Mouse (Mus musculus): ENCODE data around the gene Vmn1r228. TPM values are rescaled to one million over a fixed set of nuclear protein-coding genes. Genes with fewer than 3 reads are reported as not detected.

Gene Vmn1r228
- polyA plus RNA-seq (2015; fragmentation: Nextera tagmentation; extraction: Ambion mirVana): not detected in 2 replicates

DNA sequence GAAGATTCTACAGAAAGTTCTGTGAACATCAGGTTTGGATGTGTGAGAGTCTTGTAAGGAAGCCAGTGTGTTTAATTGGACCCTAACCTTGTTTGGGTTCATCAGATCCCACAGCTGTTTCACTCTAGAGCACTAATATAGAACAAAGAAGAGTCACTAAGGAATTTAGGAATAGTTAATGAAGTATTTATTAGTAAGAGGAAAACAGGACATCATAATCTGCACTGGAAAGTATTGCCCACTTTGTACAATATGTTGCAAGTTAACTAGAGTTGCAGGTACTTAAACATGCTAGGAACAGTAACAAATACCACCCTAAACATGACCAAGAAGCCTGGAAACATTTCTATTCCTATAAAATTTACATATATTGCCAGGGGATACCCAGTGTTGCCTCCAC is at the start of gene Vmn1r228:
TSS of gene Vmn1r228 (minus strand) at position 101 of the 400 bp plus-strand sequence.
- Histone ChIP-seq H3K9me3 (ENCODE audit: low read length) (peaks cover 8% of the 10 kb centered on the region; the same call in 1 of the 2 replicates), H3K4me2 (replicated peaks; ENCODE audit: low read depth, low read length) (no peak within 1 kb of the TSS), H3K4me1 (ENCODE audit: insufficient read depth, low read length) (no peaks in the 10 kb centered on the region), H3K36me3 (ENCODE audit: insufficient read depth, low read length) (no peaks in the 10 kb centered on the region), H3K4me3 (ENCODE audit: low read length) (no peak within 1 kb of the TSS), H3K27me3 (ENCODE audit: insufficient read depth, low read length) (no peaks in the 10 kb centered on the region), H3K27ac (ENCODE audit: low read length) (no peak within 1 kb of the TSS), H3K9ac (replicated peaks; ENCODE audit: low read length) (no peak within 1 kb of the TSS)
- ATAC-seq (ENCODE audit: low FRiP score, low TSS enrichment): no peak

DNA sequence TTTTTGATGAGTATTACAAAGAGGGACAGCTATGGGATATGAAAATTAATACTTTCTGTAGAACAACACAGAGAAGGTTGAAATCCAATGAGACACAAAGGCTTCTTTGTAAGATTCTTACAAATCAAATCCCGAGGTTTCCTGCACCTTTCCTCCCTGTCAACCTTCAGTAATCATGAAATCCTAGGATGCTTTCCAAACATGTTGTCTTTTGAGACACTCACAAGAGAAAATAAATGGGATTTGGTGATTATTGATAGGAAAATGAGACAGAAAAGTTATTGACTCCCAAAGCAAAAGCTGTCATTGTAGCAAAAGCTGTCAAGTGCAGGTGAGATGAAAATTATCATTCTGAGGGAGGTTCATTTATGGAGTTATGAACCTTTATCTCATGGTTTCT is 25.3 kb upstream of the Vmn1r228 start, which contains the start of gene Vmn1r229:
TSS of gene Vmn1r229 (plus strand) at position 301 of the 400 bp plus-strand sequence.
- Histone ChIP-seq H3K27me3 (ENCODE audit: insufficient read depth, low read length) (no peaks in the 10 kb centered on the region), H3K27ac (ENCODE audit: low read length) (no peak within 1 kb of the TSS), H3K4me1 (ENCODE audit: insufficient read depth, low read length) (no peaks in the 10 kb centered on the region), H3K9me3 (ENCODE audit: low read length) (0 out of 2 replicates have a peak, but pooled peaks cover 2% of the 10 kb centered on the region), H3K36me3 (ENCODE audit: insufficient read depth, low read length) (no peaks in the 10 kb centered on the region), H3K9ac (replicated peaks; ENCODE audit: low read length) (no peak within 1 kb of the TSS), H3K4me3 (ENCODE audit: low read length) (no peak within 1 kb of the TSS), H3K4me2 (replicated peaks; ENCODE audit: low read depth, low read length) (no peak within 1 kb of the TSS)
- no peak for ATAC-seq (ENCODE audit: low FRiP score, low TSS enrichment)
- 59% methylated on average over 1 of the region's 1 CpGs for WGBS

DNA sequence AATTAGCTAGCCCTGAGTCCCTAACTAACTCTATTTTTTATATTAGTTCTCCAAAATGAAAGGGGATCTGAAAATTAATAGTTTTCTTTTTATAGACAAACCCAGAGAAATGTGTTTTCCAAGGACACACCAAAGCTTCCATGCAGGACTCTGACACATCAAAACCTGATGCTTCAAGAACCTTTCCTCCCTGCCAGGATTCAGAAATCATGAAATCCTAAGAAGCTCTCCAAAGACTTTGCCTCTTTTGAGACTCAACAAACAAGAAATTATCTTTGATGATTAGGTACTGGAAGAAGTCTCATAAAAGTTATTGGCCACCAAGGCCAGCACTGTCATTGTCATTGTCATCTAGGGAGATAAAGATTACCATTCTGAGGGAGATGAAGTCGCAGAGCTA is 56.4 kb downstream of the Vmn1r228 start, which contains the start of gene Vmn1r227:
TSS of gene Vmn1r227 (plus strand) at position 301 of the 400 bp plus-strand sequence.
- ATAC-seq (ENCODE audit: low FRiP score, low TSS enrichment): no peak
- Histone ChIP-seq H3K9ac (replicated peaks; ENCODE audit: low read length) (no peak within 1 kb of the TSS), H3K4me2 (replicated peaks; ENCODE audit: low read depth, low read length) (no peak within 1 kb of the TSS), H3K36me3 (ENCODE audit: insufficient read depth, low read length) (no peaks in the 10 kb centered on the region), H3K9me3 (ENCODE audit: low read length) (no peaks in the 10 kb centered on the region), H3K4me1 (ENCODE audit: insufficient read depth, low read length) (no peaks in the 10 kb centered on the region), H3K27ac (ENCODE audit: low read length) (no peak within 1 kb of the TSS), H3K27me3 (ENCODE audit: insufficient read depth, low read length) (no peaks in the 10 kb centered on the region), H3K4me3 (ENCODE audit: low read length) (no peak within 1 kb of the TSS)
- WGBS: 38% methylated on average over 1 of the region's 1 CpGs

Other genes starting within 250 kb of the Vmn1r228 start
- not detected in 2 replicates for gene Vmn2r109, start 221.4 kb downstream of the Vmn1r228 start, polyA plus RNA-seq (2015; fragmentation: Nextera tagmentation; extraction: Ambion mirVana)
- 0.03 TPM in 1 of 2 replicates, not detected in the other for gene Vmn2r110, start 189.7 kb downstream of the Vmn1r228 start, polyA plus RNA-seq (2015; fragmentation: Nextera tagmentation; extraction: Ambion mirVana)
- gene Fpr-rs3, start 161.3 kb downstream of the Vmn1r228 start, polyA plus RNA-seq (2015; fragmentation: Nextera tagmentation; extraction: Ambion mirVana): not detected in 2 replicates
- gene Vmn1r226, start 103.3 kb downstream of the Vmn1r228 start, polyA plus RNA-seq (2015; fragmentation: Nextera tagmentation; extraction: Ambion mirVana): not detected in 2 replicates
- not detected in 2 replicates for gene Vmn1r227, start 56.3 kb downstream of the Vmn1r228 start, polyA plus RNA-seq (2015; fragmentation: Nextera tagmentation; extraction: Ambion mirVana)
- 0.01 TPM in 1 of 2 replicates, not detected in the other for gene Vmn1r229, start 25.4 kb upstream of the Vmn1r228 start, polyA plus RNA-seq (2015; fragmentation: Nextera tagmentation; extraction: Ambion mirVana)
- gene Vmn1r230, start 54.3 kb upstream of the Vmn1r228 start, polyA plus RNA-seq (2015; fragmentation: Nextera tagmentation; extraction: Ambion mirVana): not detected in 2 replicates
- not detected in 2 replicates for gene Vmn1r231, start 118.9 kb upstream of the Vmn1r228 start, polyA plus RNA-seq (2015; fragmentation: Nextera tagmentation; extraction: Ambion mirVana)
- gene Vmn1r232, start 133.6 kb upstream of the Vmn1r228 start, polyA plus RNA-seq (2015; fragmentation: Nextera tagmentation; extraction: Ambion mirVana): not detected in 2 replicates
- gene Ppp2r1a, start 159.2 kb upstream of the Vmn1r228 start, polyA plus RNA-seq (2015; fragmentation: Nextera tagmentation; extraction: Ambion mirVana): 499 and 503 TPM in 2 replicates
- gene Vmn1r233, start 210.3 kb upstream of the Vmn1r228 start, polyA plus RNA-seq (2015; fragmentation: Nextera tagmentation; extraction: Ambion mirVana): not detected in 2 replicates
- gene Zfp160, start 222.7 kb upstream of the Vmn1r228 start, polyA plus RNA-seq (2015; fragmentation: Nextera tagmentation; extraction: Ambion mirVana): 14.4 and 15.9 TPM in 2 replicates

Data from kidney, embryonic 16.5 days (tissue).